Mouse (Mus musculus): Measurements from ENCODE around the gene Shq1.

Gene Shq1

DNA sequence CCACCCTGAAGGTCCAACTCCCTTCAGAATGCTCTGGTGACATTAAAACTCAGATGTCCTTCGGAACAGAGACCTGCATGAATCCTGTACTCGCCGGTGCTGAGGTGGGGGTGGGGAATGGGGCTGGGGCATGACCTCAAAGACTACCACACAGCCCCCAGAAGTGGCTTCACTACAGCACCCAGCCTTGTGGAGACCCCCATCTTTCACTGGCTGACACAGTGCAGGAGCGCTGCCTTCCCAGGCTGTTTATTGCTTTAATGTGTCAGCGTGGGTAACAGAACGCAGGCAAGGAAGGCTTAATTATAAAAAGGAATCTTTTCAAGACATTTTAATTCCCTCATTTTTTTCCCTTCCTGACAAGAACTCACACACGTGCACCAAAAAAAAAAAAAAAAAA is 137.6 kb downstream of the Shq1 start:
- no peak for DNase-seq (ENCODE audit: low read depth, low spot score)

DNA sequence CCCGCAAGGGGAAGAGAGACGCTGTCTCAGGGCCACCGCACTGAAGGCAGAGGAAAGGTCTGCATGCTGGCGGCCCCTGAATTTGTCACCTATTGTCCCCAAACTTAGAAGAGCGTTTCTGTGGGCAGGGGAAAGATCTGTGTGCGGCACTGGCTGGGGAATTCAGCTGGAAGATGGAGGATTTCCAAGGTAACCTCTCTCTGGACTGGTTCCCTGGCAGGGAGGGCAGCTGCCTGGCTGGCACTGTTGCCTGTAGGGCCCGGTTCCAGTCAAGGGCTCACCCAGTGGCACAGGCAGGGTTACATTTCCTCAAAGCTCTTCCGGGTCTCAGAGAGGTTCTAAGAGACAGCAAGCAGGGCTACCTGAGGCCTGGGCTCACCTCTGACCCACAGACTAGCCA is 138.6 kb downstream of the Shq1 start:
- no peak for DNase-seq (ENCODE audit: low read depth, low spot score)

DNA sequence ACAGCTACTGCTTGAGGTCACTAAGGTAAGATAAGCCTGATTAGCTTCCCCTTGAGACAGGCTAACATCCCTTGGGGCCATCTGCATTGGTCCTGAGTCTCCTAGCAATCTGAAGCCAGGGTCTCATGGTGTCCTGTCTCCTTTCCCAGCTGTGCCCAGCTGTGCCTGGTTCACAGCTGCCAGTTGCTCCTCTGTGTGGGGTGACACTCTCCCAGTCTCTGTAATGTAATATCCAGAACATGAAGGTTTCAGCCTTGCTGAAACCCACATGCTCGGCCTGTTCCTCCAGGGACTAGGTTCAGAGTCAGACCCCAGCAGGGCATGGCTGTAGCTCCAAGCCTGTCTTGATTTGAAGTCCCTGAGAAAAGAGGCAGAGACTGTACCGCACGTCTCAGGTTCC is 141.3 kb downstream of the Shq1 start:
- DNase-seq (ENCODE audit: low read depth, low spot score) = no peak

- no peak for DNase-seq (ENCODE audit: low read depth, low spot score)
These were observed 142.4 kb downstream of the Shq1 start for GRCm38 (mm10) chr6:100528556-100528955.

- no peak for DNase-seq (ENCODE audit: low read depth, low spot score)
These were observed 143.0 kb downstream of the Shq1 start for GRCm38 (mm10) chr6:100527972-100528371.

GRCm38 (mm10) chr6:100527161-100527560 is 143.8 kb downstream of the Shq1 start:
- no peak for DNase-seq (ENCODE audit: low read depth, low spot score)

GRCm38 (mm10) chr6:100526066-100526465 is 144.9 kb downstream of the Shq1 start:
- no peak for DNase-seq (ENCODE audit: low read depth, low spot score)

GRCm38 (mm10) chr6:100525496-100525895 is 145.5 kb downstream of the Shq1 start:
- no peak for DNase-seq (ENCODE audit: low read depth, low spot score)

GRCm38 (mm10) chr6:100522495-100522894 is 148.5 kb downstream of the Shq1 start:
- DNase-seq (ENCODE audit: low read depth, low spot score) = no peak

GRCm38 (mm10) chr6:100521615-100522398 is 149.2 kb downstream of the Shq1 start:
- no peak for DNase-seq (ENCODE audit: low read depth, low spot score)

DNA sequence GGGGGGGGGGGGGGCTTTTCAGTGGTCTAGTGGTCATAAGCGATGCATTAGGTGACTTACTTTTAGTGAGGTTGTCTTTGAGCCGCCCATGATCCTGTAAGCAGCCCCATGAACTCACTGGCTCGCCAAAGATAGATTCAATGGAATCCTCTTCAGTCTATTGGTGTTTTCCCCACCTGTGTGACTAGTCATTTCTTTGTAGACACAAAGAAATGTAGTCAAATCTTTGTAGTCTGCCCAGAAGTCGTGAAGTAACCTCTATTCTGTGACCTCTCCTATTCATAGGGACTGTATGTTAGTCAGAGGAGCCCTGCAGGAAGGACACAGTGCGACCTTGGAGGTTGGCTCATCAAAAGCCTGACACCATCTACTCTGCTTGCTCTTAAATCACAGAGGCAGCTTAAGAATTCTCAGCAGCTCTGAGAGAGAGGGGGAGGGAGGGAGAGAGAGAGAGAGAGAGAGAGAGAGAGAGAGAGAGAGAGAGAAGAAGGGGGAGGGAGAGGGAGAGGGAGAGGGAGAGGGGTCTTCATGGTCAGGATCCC is 150.3 kb downstream of the Shq1 start:
- DNase-seq (ENCODE audit: low read depth, low spot score) = no peak

GRCm38 (mm10) chr6:100519837-100520236 is 151.1 kb downstream of the Shq1 start:
- DNase-seq (ENCODE audit: low read depth, low spot score) = no peak
